Mouse (Mus musculus): Measurements from ENCODE around the gene Luzp1. TPM values are rescaled to one million over a fixed set of nuclear protein-coding genes. Genes with fewer than 3 reads are reported as not detected.
A peak's percentile ranks its signal among the peaks of the same experiment; 100 is the strongest.

Luzp1 gene
- polyA plus RNA-seq, 1 experiment = 29.6 TPM

GRCm38 (mm10) chr4:136598268-136598876, 128.8 kb downstream of the Luzp1 start:
- no peak overlapping the region for H3K4me3 ChIP-seq (ENCODE audit: insufficient read depth, low read length)
- peaks cover 10% of the 10 kb centered on the region for H3K4me1 ChIP-seq (ENCODE audit: control insufficient read depth, insufficient read depth, low read length)
- H3K27ac ChIP-seq (ENCODE audit: insufficient read depth, low read length) = no peak overlapping the region
- TF ChIP-seq CTCF (IDR thresholded peaks at IDR 0.05; ENCODE audit: extremely low read depth, insufficient read depth, low read length) = no peak
- no peak for TF ChIP-seq POLR2A (IDR thresholded peaks at IDR 0.05; ENCODE audit: extremely low read depth, insufficient read depth, low read length)

DNA sequence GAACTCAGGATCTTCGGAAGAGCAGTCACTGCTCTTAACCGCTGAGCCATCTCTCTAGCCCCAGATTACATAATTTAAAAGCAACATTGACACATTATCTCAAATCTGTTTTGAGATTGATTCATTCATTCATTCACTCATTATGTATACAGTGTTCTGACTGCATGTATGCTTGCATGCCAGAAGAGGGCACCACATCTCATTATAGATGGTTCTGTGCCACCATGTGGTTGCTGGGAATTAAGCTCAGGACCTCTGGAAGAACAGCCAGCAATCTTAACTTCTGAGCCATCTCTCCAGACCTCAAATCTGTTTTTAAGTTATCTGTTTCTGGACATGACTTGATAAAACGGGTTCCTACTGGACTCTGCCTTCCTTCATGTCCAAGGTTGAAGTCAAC, 130.3 kb downstream of the Luzp1 start:
- TF ChIP-seq POLR2A (IDR thresholded peaks at IDR 0.05; ENCODE audit: extremely low read depth, insufficient read depth, low read length) = no peak
- no peak for TF ChIP-seq CTCF (IDR thresholded peaks at IDR 0.05; ENCODE audit: extremely low read depth, insufficient read depth, low read length)
- peaks cover 6% of the 10 kb centered on the region for H3K4me1 ChIP-seq (ENCODE audit: control insufficient read depth, insufficient read depth, low read length)
- no peak overlapping the region for H3K27ac ChIP-seq (ENCODE audit: insufficient read depth, low read length)
- no peak overlapping the region for H3K4me3 ChIP-seq (ENCODE audit: insufficient read depth, low read length)

- Histone ChIP-seq H3K4me3 (ENCODE audit: insufficient read depth, low read length) (peak overlapping the region; percentile 87; the same call in 1 of the 2 replicates), H3K4me1 (ENCODE audit: control insufficient read depth, insufficient read depth, low read length) (peaks cover 6% of the 10 kb centered on the region), H3K27ac (ENCODE audit: insufficient read depth, low read length) (no peak overlapping the region)
- TF ChIP-seq POLR2A (IDR thresholded peaks at IDR 0.05; ENCODE audit: extremely low read depth, insufficient read depth, low read length) (no peak), CTCF (IDR thresholded peaks at IDR 0.05; ENCODE audit: extremely low read depth, insufficient read depth, low read length) (no peak)
These were observed 131.0 kb downstream of the Luzp1 start for GRCm38 (mm10) chr4:136600536-136600935.

GRCm38 (mm10) chr4:136601476-136601875, 131.9 kb downstream of the Luzp1 start:
- TF ChIP-seq CTCF (IDR thresholded peaks at IDR 0.05; ENCODE audit: extremely low read depth, insufficient read depth, low read length) (no peak), POLR2A (IDR thresholded peaks at IDR 0.05; ENCODE audit: extremely low read depth, insufficient read depth, low read length) (no peak)
- Histone ChIP-seq H3K4me1 (ENCODE audit: control insufficient read depth, insufficient read depth, low read length) (peaks cover 6% of the 10 kb centered on the region), H3K27ac (ENCODE audit: insufficient read depth, low read length) (no peak overlapping the region), H3K4me3 (ENCODE audit: insufficient read depth, low read length) (peak overlapping the region; percentile 87)

GRCm38 (mm10) chr4:136602018-136602554, 132.5 kb downstream of the Luzp1 start:
- Histone ChIP-seq H3K27ac (ENCODE audit: insufficient read depth, low read length) (peak overlapping the region; percentile 84), H3K4me3 (ENCODE audit: insufficient read depth, low read length) (peak overlapping the region; percentile 87), H3K4me1 (ENCODE audit: control insufficient read depth, insufficient read depth, low read length) (peaks cover 6% of the 10 kb centered on the region)
- TF ChIP-seq CTCF (IDR thresholded peaks at IDR 0.05; ENCODE audit: extremely low read depth, insufficient read depth, low read length) = no peak
- TF ChIP-seq POLR2A (IDR thresholded peaks at IDR 0.05; ENCODE audit: extremely low read depth, insufficient read depth, low read length) = no peak

- TF ChIP-seq POLR2A (IDR thresholded peaks at IDR 0.05; ENCODE audit: extremely low read depth, insufficient read depth, low read length) (peak; percentile 79), CTCF (IDR thresholded peaks at IDR 0.05; ENCODE audit: extremely low read depth, insufficient read depth, low read length) (peak; percentile 66)
- Histone ChIP-seq H3K27ac (ENCODE audit: insufficient read depth, low read length) (peak within 1 kb of the TSS; percentile 84), H3K4me1 (ENCODE audit: control insufficient read depth, insufficient read depth, low read length) (peaks cover 4% of the 10 kb centered on the region), H3K4me3 (ENCODE audit: insufficient read depth, low read length) (peak within 1 kb of the TSS; percentile 87)
These were observed 133.0 kb downstream of the Luzp1 start, which contains the start of gene Kdm1a for GRCm38 (mm10) chr4:136602568-136602967. Gene Kdm1a, minus strand, starts transcription at chr4:136602723.

Other genes starting within 250 kb of the Luzp1 start
- gene Tcea3, start 222.0 kb upstream of the Luzp1 start, polyA plus RNA-seq (2012; rRNA removed) = 0.53 and 0.92 TPM in 2 replicates
- gene Zfp46, start 185.1 kb upstream of the Luzp1 start, polyA plus RNA-seq (2012; rRNA removed) = 61.6 and 72.2 TPM in 2 replicates
- gene Hnrnpr, start 158.8 kb upstream of the Luzp1 start, polyA plus RNA-seq (2012; rRNA removed) = 59.9 and 60.2 TPM in 2 replicates
- gene Htr1d, start 46.2 kb upstream of the Luzp1 start, polyA plus RNA-seq (2012; rRNA removed) = 0.19 and 0.81 TPM in 2 replicates
- gene 6030445D17Rik, start 7.5 kb upstream of the Luzp1 start, polyA plus RNA-seq (2012; rRNA removed) = 0.35 and 0.49 TPM in 2 replicates
- gene Kdm1a, start 133.0 kb downstream of the Luzp1 start, polyA plus RNA-seq (2012; rRNA removed) = 67.1 and 68.3 TPM in 2 replicates
- gene Tex46, start 140.7 kb downstream of the Luzp1 start, polyA plus RNA-seq (2012; rRNA removed) = not detected in 2 replicates
- gene Lactbl1, start 152.9 kb downstream of the Luzp1 start, polyA plus RNA-seq (2012; rRNA removed) = 0.10 and 0.11 TPM in 2 replicates

All from cortical plate, adult 2 months (tissue).